Mouse (Mus musculus): ENCODE results near the gene Scai. TPM values are rescaled to one million over a fixed set of nuclear protein-coding genes. Genes with fewer than 3 reads are reported as not detected.
A peak's percentile ranks its signal among the peaks of the same experiment; 100 is the strongest.
"Not testable (repeated sequence)": the region's sequence is repeated elsewhere in the genome, so short reads cannot be mapped to it uniquely, and the experiment has no call there.

Scai gene
- polyA plus RNA-seq (2015; fragmentation: Nextera tagmentation; extraction: Ambion mirVana) = 0.89 and 1.3 TPM in 2 replicates

DNA sequence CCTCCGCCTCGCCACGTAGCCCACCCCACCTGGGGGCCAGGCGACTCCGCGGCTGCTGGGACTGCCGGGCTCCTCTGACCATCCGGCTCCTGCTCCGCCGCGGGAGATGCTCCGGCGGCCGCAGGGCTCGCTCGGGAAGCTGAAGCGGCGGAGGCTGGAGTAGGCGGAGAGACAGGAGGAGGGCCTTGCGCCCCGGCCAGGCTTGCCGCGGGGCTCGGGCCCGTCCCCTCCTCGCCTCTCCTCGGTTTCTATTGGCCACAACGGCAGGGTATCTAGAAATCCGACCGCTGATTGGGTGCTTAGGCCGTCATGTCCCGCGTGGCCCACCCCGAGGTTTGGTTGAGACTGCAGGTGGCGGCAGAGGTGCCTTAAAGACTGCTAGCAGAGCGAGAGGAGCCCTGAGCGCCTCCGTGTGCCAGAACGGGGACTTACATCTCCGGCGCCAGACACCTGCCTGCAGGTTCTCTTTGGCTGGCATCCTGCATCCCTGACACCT is at the start of gene Scai:
TSS of gene Scai (minus strand) at position 174 of the 496 bp plus-strand sequence.
- Histone ChIP-seq H3K36me3 (replicated peaks) (peaks cover 5% of the 10 kb centered on the region; the same call in 1 of the 2 replicates), H3K27ac (replicated peaks) (peak within 1 kb of the TSS; percentile 79)
- WGBS (ENCODE audit: insufficient replicate concordance) = under 1% methylated on average over 41 of the region's 41 CpGs

DNA sequence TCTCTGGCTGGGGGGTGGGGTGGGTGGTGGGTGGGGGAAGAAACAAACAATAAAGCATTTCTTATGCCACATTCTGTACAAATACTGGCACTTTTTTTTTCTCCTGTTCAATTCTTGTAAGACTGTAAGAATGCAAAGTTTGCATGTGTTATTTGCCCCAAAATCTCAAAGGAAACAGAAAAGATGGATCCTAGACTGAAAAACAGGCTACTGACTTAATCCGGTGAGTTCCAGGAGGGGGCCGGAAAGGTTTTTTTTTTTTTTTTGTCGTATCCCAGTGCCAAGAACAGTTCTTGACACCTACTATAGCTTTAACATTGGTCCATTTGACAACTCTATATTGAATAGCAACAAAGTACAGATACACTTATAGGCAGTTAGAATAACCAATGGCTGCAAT is 36.2 kb upstream of the Scai start:
- H3K27ac ChIP-seq (replicated peaks) = peak overlapping the region; percentile 97
- H3K4me3 ChIP-seq (replicated peaks) = peak overlapping the region; percentile 94
- peaks cover 10% of the 10 kb centered on the region; the same call in 1 of the 2 replicates for H3K27me3 ChIP-seq
- H3K36me3 ChIP-seq (replicated peaks) = no peaks in the 10 kb centered on the region
- WGBS (ENCODE audit: insufficient replicate concordance) = 31% methylated on average over 3 of the region's 3 CpGs
- no peak for ATAC-seq (ENCODE audit: insufficient read depth)
- H3K9me3 ChIP-seq (replicated peaks) = no peaks in the 10 kb centered on the region
- peaks cover 27% of the 10 kb centered on the region for H3K4me1 ChIP-seq (replicated peaks)
- peak overlapping the region; percentile 73 for H3K4me2 ChIP-seq
- H3K9ac ChIP-seq = peak overlapping the region; percentile 93; the same call in 1 of the 2 replicates

More for the DNA sequence above, at the start of gene Scai:
- Histone ChIP-seq H3K9me3 (replicated peaks) (no peaks in the 10 kb centered on the region), H3K9ac (peak within 1 kb of the TSS; percentile 91), H3K4me3 (replicated peaks) (peak within 1 kb of the TSS; percentile 96), H3K27me3 (no peaks in the 10 kb centered on the region), H3K4me2 (peak within 1 kb of the TSS; percentile 93), H3K4me1 (replicated peaks) (peaks cover 18% of the 10 kb centered on the region)
- ATAC-seq (ENCODE audit: insufficient read depth) = peak; percentile 100

DNA sequence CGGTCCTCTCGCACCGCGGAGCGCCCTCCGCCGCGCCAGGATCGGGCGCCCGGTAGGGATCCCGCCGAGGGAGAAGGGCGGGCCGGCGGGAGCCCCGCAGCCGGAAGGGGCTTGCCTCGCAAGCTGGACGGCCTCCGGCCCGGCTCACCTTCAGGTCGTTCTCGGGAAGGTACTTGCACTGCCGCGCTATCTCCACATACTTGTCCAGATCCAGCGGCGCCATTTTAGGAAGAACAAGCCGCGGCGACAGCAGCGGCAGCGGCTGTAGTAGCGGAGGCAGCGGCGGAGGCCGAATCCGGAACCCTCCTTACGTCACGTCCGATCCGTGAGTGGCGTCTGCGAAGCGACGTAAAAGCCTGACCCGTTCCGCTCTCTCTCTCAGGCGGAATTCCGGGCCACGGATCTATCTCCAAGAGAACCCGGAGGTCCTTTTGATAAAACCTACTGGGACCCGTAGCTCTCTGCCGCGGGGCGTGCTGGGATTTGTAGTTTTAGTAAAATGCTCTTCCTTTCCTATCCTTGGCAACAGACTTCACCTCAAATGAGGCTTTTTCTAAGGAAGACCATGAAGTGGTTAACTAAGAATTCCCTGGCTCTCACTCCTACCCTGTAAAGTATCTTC is 35.6 kb upstream of the Scai start, which contains the start of gene Ppp6c:
TSS of gene Ppp6c (minus strand) at position 433 of the 622 bp plus-strand sequence.
- H3K9ac ChIP-seq = peak within 1 kb of the TSS; percentile 93
- peaks cover 27% of the 10 kb centered on the region for H3K4me1 ChIP-seq (replicated peaks)
- no peaks in the 10 kb centered on the region for H3K9me3 ChIP-seq (replicated peaks)
- H3K27me3 ChIP-seq = peaks cover 10% of the 10 kb centered on the region; the same call in 1 of the 2 replicates
- peak; percentile 95 for ATAC-seq (ENCODE audit: insufficient read depth)
- peak within 1 kb of the TSS; percentile 73 for H3K4me2 ChIP-seq
- peak within 1 kb of the TSS; percentile 97 for H3K27ac ChIP-seq (replicated peaks)
- WGBS (ENCODE audit: insufficient replicate concordance) = under 1% methylated on average over 56 of the region's 56 CpGs
- no peaks in the 10 kb centered on the region for H3K36me3 ChIP-seq (replicated peaks)
- peak within 1 kb of the TSS; percentile 94 for H3K4me3 ChIP-seq (replicated peaks)

DNA sequence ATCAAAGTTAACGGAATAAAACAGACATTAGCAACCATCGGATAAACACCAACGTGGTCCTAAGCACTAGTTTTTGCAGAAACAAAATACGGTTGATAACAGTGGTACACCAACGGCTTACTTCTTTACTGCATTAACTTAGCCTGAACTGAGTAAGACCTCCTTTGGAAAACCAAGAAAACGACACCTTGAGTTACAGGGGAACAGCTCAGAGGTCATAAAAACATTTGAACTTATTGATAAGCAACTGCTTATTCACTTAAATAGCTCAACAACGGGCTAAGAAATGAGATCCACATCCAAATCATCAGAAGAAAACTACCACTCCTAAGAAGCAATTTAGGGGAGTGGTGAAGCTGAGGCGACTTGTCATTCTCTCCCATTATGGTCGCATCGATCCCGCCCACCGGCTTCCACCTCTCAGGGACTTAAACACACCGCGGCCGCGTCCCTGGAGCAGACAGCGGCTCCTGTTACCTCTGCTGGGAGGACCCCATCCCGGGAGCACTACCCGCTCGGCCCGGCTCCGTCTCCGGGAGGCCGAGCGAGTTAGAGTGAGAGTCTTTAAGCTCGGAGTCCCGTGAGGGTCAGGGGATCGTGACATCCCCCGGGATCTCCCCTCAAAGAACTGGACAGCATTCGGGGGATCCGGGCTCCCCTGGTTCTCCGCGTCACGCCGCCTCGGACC is 34.9 kb upstream of the Scai start:
- H3K27me3 ChIP-seq = peaks cover 10% of the 10 kb centered on the region; the same call in 1 of the 2 replicates

DNA sequence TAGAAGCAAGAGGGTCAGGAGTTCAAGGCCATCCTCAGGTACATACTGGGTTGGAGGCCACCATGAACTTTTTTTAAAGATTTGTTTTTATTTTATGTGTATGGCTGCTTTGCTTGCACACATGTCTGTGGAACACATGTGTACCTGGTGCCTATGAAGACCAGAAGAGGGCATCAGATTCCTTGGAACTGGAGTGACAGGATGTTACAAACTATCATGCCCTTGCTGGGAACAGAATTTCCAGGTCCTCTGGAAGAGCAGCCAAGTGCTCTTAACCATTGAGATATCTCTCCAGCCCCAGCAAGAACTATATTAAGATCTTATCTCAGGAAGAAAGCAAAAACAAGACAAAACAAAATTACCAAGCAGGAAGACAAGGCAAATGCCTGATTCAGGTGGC is 34.1 kb upstream of the Scai start:
- H3K9ac ChIP-seq = peak overlapping the region; percentile 39
- H3K27ac ChIP-seq (replicated peaks) = peak overlapping the region; percentile 53
- no peak for ATAC-seq (ENCODE audit: insufficient read depth)

More for the DNA sequence above, 34.9 kb upstream of the Scai start:
- Histone ChIP-seq H3K4me1 (replicated peaks) (peaks cover 27% of the 10 kb centered on the region), H3K27ac (replicated peaks) (peak overlapping the region; percentile 97), H3K4me3 (replicated peaks) (peak overlapping the region; percentile 94), H3K4me2 (peak overlapping the region; percentile 73), H3K9ac (peak overlapping the region; percentile 93)
- not testable (repeated sequence) for H3K9me3 ChIP-seq (replicated peaks); H3K36me3 ChIP-seq (replicated peaks)
- ATAC-seq (ENCODE audit: insufficient read depth) = peak; percentile 59
- WGBS (ENCODE audit: insufficient replicate concordance) = 2% methylated on average over 36 of the region's 36 CpGs

DNA sequence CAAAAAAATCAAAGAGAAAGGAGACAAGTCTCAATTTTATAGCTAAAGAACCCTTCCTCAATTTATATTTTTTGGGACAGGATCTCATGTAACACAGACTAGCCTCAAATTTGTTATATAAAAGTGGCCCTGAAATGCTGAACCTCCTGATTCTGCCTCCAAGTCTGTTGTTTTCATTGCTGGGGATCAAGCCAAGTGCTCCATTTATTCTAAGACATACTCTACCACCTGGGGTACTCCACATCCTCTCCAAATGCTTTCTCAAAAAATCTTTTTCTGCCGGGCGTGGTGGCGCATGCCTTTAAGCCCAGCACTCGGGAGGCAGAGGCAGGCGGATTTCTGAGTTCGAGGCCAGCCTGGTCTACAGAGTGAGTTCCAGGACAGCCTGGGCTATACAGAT is 29.5 kb upstream of the Scai start:
- 74% methylated on average over 6 of the region's 6 CpGs for WGBS (ENCODE audit: insufficient replicate concordance)

More for the DNA sequence above, 34.1 kb upstream of the Scai start:
- Histone ChIP-seq H3K4me3 (replicated peaks) (peak overlapping the region; percentile 94), H3K4me2 (peak overlapping the region; percentile 73), H3K4me1 (replicated peaks) (peaks cover 27% of the 10 kb centered on the region), H3K36me3 (replicated peaks) (no peaks in the 10 kb centered on the region), H3K9me3 (replicated peaks) (no peaks in the 10 kb centered on the region), H3K27me3 (peaks cover 10% of the 10 kb centered on the region; the same call in 1 of the 2 replicates)

DNA sequence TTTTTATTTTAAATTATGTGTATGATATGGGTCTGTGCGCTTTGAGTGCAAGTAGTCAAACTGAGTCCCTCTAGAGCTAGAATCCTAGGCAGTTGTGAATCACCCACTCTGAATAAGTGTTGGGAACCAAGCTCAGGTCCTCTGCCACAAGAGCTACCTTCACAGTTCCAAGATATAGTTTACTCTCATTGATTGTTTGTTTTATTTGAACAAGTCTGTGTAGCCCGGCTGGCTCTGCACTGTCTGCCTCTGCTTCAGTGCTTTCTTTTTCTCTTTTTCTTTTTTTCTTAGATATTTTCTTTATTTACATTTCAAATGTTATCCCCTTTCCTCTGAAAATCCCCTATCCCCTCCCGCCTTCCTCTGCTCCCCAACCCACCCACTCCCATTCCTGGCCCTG is 28.5 kb upstream of the Scai start:
- ATAC-seq (ENCODE audit: insufficient read depth) = no peak
- no peaks in the 10 kb centered on the region for H3K27me3 ChIP-seq
- no peak overlapping the region for H3K4me2 ChIP-seq
- H3K9me3 ChIP-seq (replicated peaks) = no peaks in the 10 kb centered on the region
- H3K4me3 ChIP-seq (replicated peaks) = no peak overlapping the region
- H3K4me1 ChIP-seq (replicated peaks) = peaks cover 25% of the 10 kb centered on the region
- no peaks in the 10 kb centered on the region for H3K36me3 ChIP-seq (replicated peaks)
- WGBS (ENCODE audit: insufficient replicate concordance) = 82% methylated on average over 3 of the region's 3 CpGs
- H3K9ac ChIP-seq = no peak overlapping the region
- H3K27ac ChIP-seq (replicated peaks) = no peak overlapping the region

More for the DNA sequence above, 29.5 kb upstream of the Scai start:
- Histone ChIP-seq H3K27me3 (no peaks in the 10 kb centered on the region), H3K36me3 (replicated peaks) (no peaks in the 10 kb centered on the region), H3K4me1 (replicated peaks) (peaks cover 34% of the 10 kb centered on the region), H3K9ac (no peak overlapping the region), H3K9me3 (replicated peaks) (no peaks in the 10 kb centered on the region), H3K4me2 (no peak overlapping the region), H3K27ac (replicated peaks) (no peak overlapping the region), H3K4me3 (replicated peaks) (no peak overlapping the region)
- no peak for ATAC-seq (ENCODE audit: insufficient read depth)

DNA sequence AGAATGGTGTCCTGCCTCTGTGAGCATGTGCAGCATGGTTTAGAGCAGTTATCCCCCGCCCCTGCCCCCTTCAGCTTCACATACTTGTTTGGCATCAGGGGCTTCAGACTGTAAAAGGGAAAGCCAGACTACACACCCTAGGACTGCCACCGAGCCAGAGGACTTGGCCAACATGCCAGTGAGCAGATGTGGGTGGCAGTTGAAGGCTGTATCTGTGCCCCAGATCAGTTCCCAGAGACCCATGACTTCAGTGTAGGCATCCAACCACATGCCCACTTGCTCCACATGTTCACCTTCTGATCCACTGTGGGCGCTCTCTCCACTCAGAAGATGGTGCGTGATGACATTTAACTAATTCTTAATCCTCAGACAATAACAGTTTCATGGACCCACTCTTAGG is 26.6 kb upstream of the Scai start:
- Histone ChIP-seq H3K4me2 (no peak overlapping the region), H3K36me3 (replicated peaks) (no peaks in the 10 kb centered on the region), H3K27me3 (no peaks in the 10 kb centered on the region), H3K4me3 (replicated peaks) (no peak overlapping the region), H3K4me1 (replicated peaks) (peaks cover 8% of the 10 kb centered on the region; the same call in 1 of the 2 replicates), H3K27ac (replicated peaks) (no peak overlapping the region), H3K9ac (no peak overlapping the region), H3K9me3 (replicated peaks) (no peaks in the 10 kb centered on the region)
- ATAC-seq (ENCODE audit: insufficient read depth) = 0 out of 2 replicates have a peak, but pooled peaks have one; percentile 12
- 77% methylated on average over 4 of the region's 4 CpGs for WGBS (ENCODE audit: insufficient replicate concordance)

DNA sequence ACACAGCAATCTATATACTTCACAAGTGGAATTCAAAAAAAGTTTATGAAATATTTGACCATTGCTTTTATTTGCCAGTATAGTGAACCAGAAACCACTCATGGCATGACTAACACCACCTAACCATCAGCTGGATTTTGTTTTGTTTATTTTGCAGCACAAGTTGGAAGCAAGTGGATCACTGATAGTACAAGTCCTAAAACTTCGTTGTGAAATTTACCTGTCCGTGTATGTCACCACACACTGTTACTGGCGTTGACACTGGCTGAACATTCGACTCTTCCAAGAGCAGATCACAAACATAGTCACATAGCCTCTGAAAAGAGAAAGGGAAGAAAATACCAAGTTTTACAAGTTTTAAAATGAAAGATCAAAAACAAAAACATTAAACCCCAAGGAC is 20.2 kb upstream of the Scai start:
- Histone ChIP-seq H3K9me3 (replicated peaks) (no peaks in the 10 kb centered on the region), H3K9ac (no peak overlapping the region), H3K4me3 (replicated peaks) (no peak overlapping the region), H3K4me2 (no peak overlapping the region), H3K36me3 (replicated peaks) (peaks cover 12% of the 10 kb centered on the region), H3K4me1 (replicated peaks) (no peaks in the 10 kb centered on the region), H3K27me3 (no peaks in the 10 kb centered on the region), H3K27ac (replicated peaks) (no peak overlapping the region)
- WGBS (ENCODE audit: insufficient replicate concordance) = 77% methylated on average over 4 of the region's 4 CpGs
- ATAC-seq (ENCODE audit: insufficient read depth) = no peak

DNA sequence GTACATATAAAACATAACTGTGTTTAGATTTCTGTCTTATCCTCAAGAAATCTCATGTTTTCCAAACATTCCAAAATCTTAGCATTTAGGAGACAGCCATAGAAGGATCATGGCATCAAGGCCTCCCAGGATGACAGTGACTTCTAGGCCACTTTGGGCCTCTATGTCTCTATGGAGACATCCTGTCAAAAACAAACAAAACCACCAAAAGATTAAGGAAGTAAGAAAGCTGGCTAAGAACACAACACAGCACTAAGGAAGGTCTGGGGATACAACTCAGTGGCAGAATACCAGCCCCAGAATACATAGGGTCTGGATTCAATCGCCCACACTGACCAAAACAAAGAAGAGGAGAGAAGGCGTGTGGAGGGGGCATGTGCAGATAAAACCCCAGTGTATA is 12.8 kb upstream of the Scai start:
- WGBS (ENCODE audit: insufficient replicate concordance) = 91% methylated on average over 2 of the region's 2 CpGs
- ATAC-seq (ENCODE audit: insufficient read depth) = no peak

DNA sequence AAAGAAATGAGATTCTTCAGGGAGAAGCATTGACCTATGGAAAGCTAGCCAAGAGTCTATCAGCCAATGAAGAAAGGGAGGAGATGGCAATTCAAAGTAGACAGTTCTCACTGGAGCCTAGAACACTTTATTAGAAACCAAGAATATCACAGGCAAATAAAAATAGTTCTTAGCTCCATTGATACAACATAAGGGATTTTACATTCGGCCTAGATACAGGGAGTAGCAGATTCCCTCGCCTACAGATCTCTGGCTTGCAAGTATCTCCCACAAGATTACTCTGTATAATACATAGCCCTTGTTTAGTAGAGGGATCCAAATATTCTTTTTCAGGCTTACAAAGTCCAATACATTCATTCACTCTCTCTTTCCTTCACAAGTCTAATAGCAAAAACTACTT is 4.3 kb upstream of the Scai start:
- Histone ChIP-seq H3K27me3 (no peaks in the 10 kb centered on the region), H3K4me1 (replicated peaks) (peaks cover 10% of the 10 kb centered on the region), H3K27ac (replicated peaks) (no peak overlapping the region), H3K9ac (no peak overlapping the region), H3K4me3 (replicated peaks) (no peak overlapping the region), H3K4me2 (no peak overlapping the region), H3K36me3 (replicated peaks) (peaks cover 22% of the 10 kb centered on the region), H3K9me3 (replicated peaks) (no peaks in the 10 kb centered on the region)
- ATAC-seq (ENCODE audit: insufficient read depth) = no peak
- 88% methylated on average over 2 of the region's 2 CpGs for WGBS (ENCODE audit: insufficient replicate concordance)

More for the DNA sequence above, 12.8 kb upstream of the Scai start:
- no peak overlapping the region for H3K27ac ChIP-seq (replicated peaks)
- 0 out of 2 replicates have a peak, but pooled peaks cover 2% of the 10 kb centered on the region for H3K4me1 ChIP-seq (replicated peaks)
- H3K4me2 ChIP-seq = no peak overlapping the region
- peaks cover 46% of the 10 kb centered on the region for H3K36me3 ChIP-seq (replicated peaks)
- no peaks in the 10 kb centered on the region for H3K9me3 ChIP-seq (replicated peaks)
- H3K27me3 ChIP-seq = no peaks in the 10 kb centered on the region
- no peak overlapping the region for H3K9ac ChIP-seq
- no peak overlapping the region for H3K4me3 ChIP-seq (replicated peaks)

Measured in liver, embryonic 15.5 days (tissue).